Mouse (Mus musculus) heart, postnatal 36 days (tissue): ENCODE data around the gene Vmn1r207-ps. TPM values are rescaled to one million over a fixed set of nuclear protein-coding genes. Genes with fewer than 3 reads are reported as not detected.
"Not testable (repeated sequence)": the region's sequence is repeated elsewhere in the genome, so short reads cannot be mapped to it uniquely, and the experiment has no call there.

Experiments used
- DNase-seq, 2 experiments: peaks; one replicate each; pipeline ENCODE4 v3.0.0; 2021 to 2022
- intact Hi-C: fragments of 180-260 bp; cut with DNase I; formaldehyde crosslinking; loops from one replicate; pipeline ENCODE4 v1.15.1; 2025
- total RNA-seq, 2 experiments: library from RNA; stranded (reverse); gene quantifications; 2 replicates each; pipeline ENCODE4 v1.2.3; 2021

Vmn1r207-ps gene
- total RNA-seq: not detected

- DNase-seq, intact Hi-C loops: not testable (repeated sequence)
Measured at GRCm38 (mm10) chr13:22729529-22729928, at the start of gene Vmn1r207-ps. Vmn1r207-ps (minus strand) TSS chr13:22729629.

GRCm38 (mm10) chr13:22777300-22777699 is 47.9 kb upstream of the Vmn1r207-ps start, which contains the start of gene Vmn1r208:
Vmn1r208 (minus strand) TSS chr13:22777400.
- DNase-seq, intact Hi-C loops: not testable (repeated sequence)

GRCm38 (mm10) chr13:22771592-22771991 is 42.2 kb upstream of the Vmn1r207-ps start:
- intact Hi-C loops, DNase-seq: not testable (repeated sequence)

- no peak for DNase-seq
- intact Hi-C loops: no loop called here
Measured at GRCm38 (mm10) chr13:22747524-22747923, 18.1 kb upstream of the Vmn1r207-ps start.

- intact Hi-C loops, DNase-seq: not testable (repeated sequence)
Measured at GRCm38 (mm10) chr13:22706947-22707346, 22.5 kb downstream of the Vmn1r207-ps start.

- intact Hi-C loops, DNase-seq: not testable (repeated sequence)
Measured at GRCm38 (mm10) chr13:22702951-22703350, 26.5 kb downstream of the Vmn1r207-ps start.

Other genes starting within 250 kb of the Vmn1r207-ps start
- gene Vmn1r202, start 224.2 kb downstream of the Vmn1r207-ps start, total RNA-seq: not detected
- gene Vmn1r203, start 211.5 kb downstream of the Vmn1r207-ps start, total RNA-seq: not detected
- gene Vmn1r204, start 176.4 kb downstream of the Vmn1r207-ps start, total RNA-seq: not detected
- gene Vmn1r205, start 136.6 kb downstream of the Vmn1r207-ps start, total RNA-seq: not detected
- not detected for gene Vmn1r206, start 105.4 kb downstream of the Vmn1r207-ps start, total RNA-seq
- not detected for gene Vmn1r208, start 47.8 kb upstream of the Vmn1r207-ps start, total RNA-seq
- not detected for gene Vmn1r209, start 80.1 kb upstream of the Vmn1r207-ps start, total RNA-seq
- gene Vmn1r210, start 101.7 kb upstream of the Vmn1r207-ps start, total RNA-seq: not detected
- not detected for gene Vmn1r211, start 127.9 kb upstream of the Vmn1r207-ps start, total RNA-seq
- gene Vmn1r212, start 154.6 kb upstream of the Vmn1r207-ps start, total RNA-seq: not detected